Mouse (Mus musculus) lung, adult 2 months (tissue): ENCODE data around the gene Camsap1.

Source experiments
- CTCF ChIP-seq: fragments of 200-500 bp; IDR thresholded peaks from 2 replicates; pipeline ENCODE4 v1.5.1; 2011; ENCODE audit warnings: mild to moderate bottlenecking, low read length, control low read depth; ENCODE audit not compliant: insufficient read depth
- POLR2A ChIP-seq: fragments of 200-500 bp; IDR thresholded peaks from 2 replicates; pipeline ENCODE4 v1.6.1; 2011; ENCODE audit warnings: low read depth, mild to moderate bottlenecking, control low read depth, low read length, borderline replicate concordance; ENCODE audit errors: extremely low read depth

GRCm38 (mm10) chr2:26021561-26022257 lies 38.6 kb upstream of the Camsap1 start, which contains the start of gene Ubac1:
- TF ChIP-seq CTCF (no peak), POLR2A (peak; percentile 55; the same call in 1 of the 2 replicates)
